Mouse (Mus musculus): ENCODE results near the gene Maml2.

- TF ChIP-seq USF1 (IDR thresholded peaks at IDR 0.05; ENCODE audit: low read depth): no peak
- TF ChIP-seq CTCF (IDR thresholded peaks at IDR 0.05; ENCODE audit: control insufficient read depth, insufficient read depth, insufficient read length): no peak
- TF ChIP-seq CEBPB (IDR thresholded peaks at IDR 0.05; ENCODE audit: low read depth): no peak
Observed at GRCm38 (mm10) chr9:13556696-13557095, 258.9 kb downstream of the Maml2 start.

Data from C2C12 (cell line).